Mouse (Mus musculus): ENCODE measurements at regions not wholly inside any gene's neighbourhood (a gene's known extent, or its start where the extent isn't known, plus 50 kb on each side); places are given as distances from the start of the nearest gene placed in this dataset.
A peak's percentile ranks its signal among the peaks of the same experiment; 100 is the strongest.

DNA sequence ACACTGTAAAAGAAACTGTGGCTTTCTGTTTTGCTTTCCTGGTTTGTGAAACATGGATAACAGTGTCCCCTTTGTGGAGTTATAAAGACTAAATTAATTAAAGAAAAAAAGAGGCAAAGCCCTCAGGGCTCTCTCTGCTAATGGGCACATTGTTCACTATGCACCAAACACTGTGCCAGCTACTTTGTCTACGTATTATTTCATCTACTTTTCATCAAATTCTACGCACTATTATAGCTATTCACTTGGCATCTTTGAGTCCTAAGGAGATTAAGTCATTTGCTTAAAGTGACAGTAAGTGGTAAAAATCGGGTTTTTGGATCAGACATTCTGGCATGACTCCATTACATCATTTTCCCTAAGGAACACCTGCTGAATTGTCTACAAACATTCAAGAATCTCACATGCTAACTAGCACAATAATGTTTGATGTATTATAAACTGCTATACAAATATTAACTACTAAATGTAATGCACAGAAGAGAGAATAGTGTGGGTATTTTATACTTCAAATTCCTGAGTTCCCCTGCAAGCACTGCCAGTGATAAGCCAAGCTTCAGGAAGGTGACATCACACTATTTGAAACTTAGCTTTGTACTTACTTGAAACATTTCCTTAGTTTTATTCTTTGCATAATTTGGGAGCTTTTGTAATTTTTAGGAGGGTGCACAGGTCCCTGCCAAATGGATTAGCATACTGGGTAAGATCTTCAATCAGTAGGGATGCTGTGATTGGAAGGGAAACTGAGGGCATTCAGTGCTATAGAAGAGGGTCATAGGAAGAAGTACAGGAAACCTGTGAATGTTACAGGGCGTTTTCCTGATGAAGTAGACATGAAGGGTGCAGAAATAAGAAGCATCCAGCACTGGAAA lies 504.7 kb upstream of the Sel1l start:
- Histone ChIP-seq H3K4me3 (no peak overlapping the region), H3K27ac (no peak overlapping the region)
- TF ChIP-seq CTCF (conservative IDR thresholded peaks at IDR 0.05) = no peak
- no peak for DNase-seq (ENCODE audit: low spot score in 2 of 2)

GRCm38 (mm10) chr12:92318241-92318640 lies 469.3 kb upstream of the Sel1l start:
- TF ChIP-seq CTCF (conservative IDR thresholded peaks at IDR 0.05) = no peak
- Histone ChIP-seq H3K27ac (no peak overlapping the region), H3K4me3 (no peak overlapping the region)
- no peak for DNase-seq (ENCODE audit: low spot score in 2 of 2)

- no peak overlapping the region for H3K4me3 ChIP-seq
- no peak overlapping the region for H3K27ac ChIP-seq
- no peak for TF ChIP-seq CTCF (conservative IDR thresholded peaks at IDR 0.05)
- no peak for DNase-seq (ENCODE audit: low spot score in 2 of 2)
These were observed 468.7 kb upstream of the Sel1l start for GRCm38 (mm10) chr12:92317609-92318008.

DNA sequence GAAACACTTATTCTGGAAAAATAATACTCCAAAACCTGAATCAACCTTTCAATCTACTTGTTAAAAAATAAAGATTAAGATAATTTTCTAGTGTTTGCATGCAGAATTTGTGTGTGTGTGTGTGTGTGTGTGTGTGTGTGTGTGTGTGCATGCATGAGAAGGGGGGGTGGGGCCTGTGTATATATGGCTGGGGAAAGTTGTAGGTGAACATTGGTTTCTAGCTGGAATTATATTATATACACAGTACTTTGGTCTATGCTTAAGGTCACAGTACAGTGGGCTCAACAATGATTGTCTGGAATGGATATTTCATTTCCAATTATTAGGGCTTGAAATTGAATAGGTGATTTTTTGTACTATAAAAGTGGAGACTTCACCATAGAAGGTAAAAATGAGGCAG lies 467.3 kb upstream of the Sel1l start:
- no peak overlapping the region for H3K4me3 ChIP-seq
- H3K27ac ChIP-seq = no peak overlapping the region
- no peak for DNase-seq (ENCODE audit: low spot score in 2 of 2)
- TF ChIP-seq CTCF (conservative IDR thresholded peaks at IDR 0.05) = no peak

DNA sequence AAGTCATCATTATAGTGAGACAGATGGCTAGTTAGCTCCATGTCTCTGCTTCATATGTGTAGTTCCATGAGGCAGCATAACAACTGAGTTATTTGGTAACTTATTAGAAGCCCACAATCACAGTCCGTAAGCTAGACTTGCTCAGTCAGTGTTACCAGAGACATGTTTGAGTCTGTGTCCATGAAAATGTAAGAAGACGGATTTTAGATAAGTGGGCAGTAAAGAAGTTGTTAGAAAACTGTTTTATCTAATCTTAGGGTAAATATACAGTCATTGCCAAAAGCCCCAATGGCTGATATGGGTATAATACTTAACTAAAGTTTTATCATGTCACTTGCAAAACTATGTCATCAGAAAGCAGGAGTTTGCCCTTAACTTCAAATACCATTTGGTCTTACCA lies 466.9 kb upstream of the Sel1l start:
- Histone ChIP-seq H3K27ac (no peak overlapping the region), H3K4me3 (no peak overlapping the region)
- DNase-seq (ENCODE audit: low spot score in 2 of 2) = no peak
- TF ChIP-seq CTCF (conservative IDR thresholded peaks at IDR 0.05) = no peak

DNA sequence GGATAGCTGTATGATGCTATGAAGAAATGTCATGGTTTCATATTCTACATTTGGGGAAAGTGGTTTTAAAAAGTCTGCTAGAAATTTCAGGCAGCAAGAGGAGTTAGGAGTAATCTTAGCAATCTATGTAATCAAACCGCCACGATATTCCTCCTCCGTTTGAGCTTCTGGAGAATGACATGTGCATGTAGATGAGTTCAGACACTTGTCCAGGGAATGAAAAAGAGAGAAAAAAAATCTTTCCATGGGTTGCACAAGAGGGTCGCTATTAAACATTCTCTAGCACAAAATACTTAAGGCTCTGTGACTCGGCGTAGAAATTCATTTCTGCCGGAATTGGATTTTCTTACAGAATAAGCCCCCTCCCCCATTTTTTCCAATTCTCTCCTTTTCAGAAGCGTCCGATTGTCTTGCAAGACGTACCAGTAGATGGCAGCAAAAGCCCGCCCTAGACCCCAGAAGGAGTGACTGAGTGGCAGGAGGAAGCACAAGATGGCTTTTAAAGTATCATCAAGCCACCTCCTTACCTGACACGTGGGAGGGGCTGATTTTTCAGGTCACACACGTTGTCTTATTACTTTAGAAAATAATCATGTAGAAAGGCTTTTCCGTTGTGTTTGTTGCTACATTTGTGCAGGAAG lies 454.1 kb upstream of the Sel1l start:
- peak; percentile 82 to 83 for DNase-seq (ENCODE audit: low spot score in 2 of 2)
- peak overlapping the region; percentile 27 for H3K4me3 ChIP-seq
- peak; percentile 87 for TF ChIP-seq CTCF (conservative IDR thresholded peaks at IDR 0.05)
- no peak overlapping the region for H3K27ac ChIP-seq

DNA sequence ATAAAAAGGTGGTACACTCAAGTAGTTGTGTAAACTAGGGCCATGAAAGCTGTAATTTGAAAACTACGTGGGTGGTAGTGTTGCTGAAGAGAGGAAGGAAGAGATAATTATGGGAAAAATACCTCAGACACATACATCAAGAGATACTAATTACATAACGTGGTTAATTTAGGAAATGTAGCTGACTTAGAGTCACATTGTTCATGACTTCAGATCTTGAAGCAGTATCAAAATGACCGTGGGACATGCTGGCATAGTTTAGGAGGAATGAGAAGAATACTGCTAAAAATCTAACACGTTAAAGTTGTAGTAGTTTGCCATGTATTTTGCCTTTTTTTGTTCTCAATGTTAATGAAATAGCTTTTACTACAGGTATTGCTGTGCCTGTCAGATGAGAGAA lies 445.9 kb upstream of the Sel1l start:
- DNase-seq (ENCODE audit: low spot score in 2 of 2) = no peak
- no peak overlapping the region for H3K27ac ChIP-seq
- no peak for TF ChIP-seq CTCF (conservative IDR thresholded peaks at IDR 0.05)
- H3K4me3 ChIP-seq = no peak overlapping the region

GRCm38 (mm10) chr12:92293341-92293720 lies 444.4 kb upstream of the Sel1l start:
- Histone ChIP-seq H3K4me3 (no peak overlapping the region), H3K27ac (no peak overlapping the region)
- DNase-seq (ENCODE audit: low spot score in 2 of 2) = no peak
- TF ChIP-seq CTCF (conservative IDR thresholded peaks at IDR 0.05) = no peak

DNA sequence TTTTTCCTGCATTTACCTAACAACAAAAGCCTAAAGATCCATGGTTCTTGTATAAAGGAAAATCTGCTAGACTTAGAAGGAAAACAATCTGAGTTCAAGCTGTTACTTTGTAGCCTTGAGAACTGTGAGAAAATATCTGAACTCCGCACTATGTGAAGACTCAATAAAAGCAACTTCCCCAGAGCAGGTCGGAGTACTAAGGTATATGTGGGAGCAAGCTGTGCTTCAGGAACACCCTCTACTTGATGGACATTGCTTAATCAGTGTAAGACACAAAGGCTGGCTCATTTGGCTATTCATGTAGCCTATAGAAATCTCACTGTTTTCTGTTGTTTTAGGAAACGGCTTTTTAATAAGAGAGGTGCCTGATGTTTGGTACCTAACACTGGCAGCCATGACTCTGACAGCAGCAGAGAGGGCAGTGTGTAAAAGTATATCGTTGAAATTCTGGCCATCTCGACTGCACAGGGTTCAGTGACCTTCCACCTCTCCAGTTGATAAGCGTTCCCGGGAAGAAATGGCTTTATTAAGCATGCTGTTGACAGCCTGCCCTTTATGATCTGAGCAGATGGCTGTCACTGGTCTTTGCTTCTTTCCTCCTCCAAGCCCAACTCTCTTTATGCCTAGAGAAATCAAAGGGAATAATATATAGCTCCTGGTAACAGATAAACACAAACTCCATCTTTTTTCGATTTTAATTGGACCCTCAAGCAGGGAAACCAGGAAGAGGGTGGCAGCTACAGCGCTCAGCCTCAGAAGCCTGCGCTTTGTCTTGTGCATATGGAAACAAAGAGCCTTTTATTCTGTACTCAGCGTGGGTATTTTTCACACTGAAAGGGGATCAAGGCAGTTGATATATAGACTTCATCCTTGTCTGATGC lies 443.7 kb upstream of the Sel1l start:
- no peak for TF ChIP-seq CTCF (conservative IDR thresholded peaks at IDR 0.05)
- H3K27ac ChIP-seq = no peak overlapping the region
- no peak overlapping the region for H3K4me3 ChIP-seq
- no peak for DNase-seq (ENCODE audit: low spot score in 2 of 2)

- no peak overlapping the region for H3K4me3 ChIP-seq
- DNase-seq (ENCODE audit: low spot score in 2 of 2) = no peak
- no peak for TF ChIP-seq CTCF (conservative IDR thresholded peaks at IDR 0.05)
- no peak overlapping the region for H3K27ac ChIP-seq
These were observed 442.5 kb upstream of the Sel1l start for GRCm38 (mm10) chr12:92291490-92291889.

GRCm38 (mm10) chr12:92285511-92285910 lies 436.6 kb upstream of the Sel1l start:
- no peak for DNase-seq (ENCODE audit: low spot score in 2 of 2)
- Histone ChIP-seq H3K27ac (no peak overlapping the region), H3K4me3 (no peak overlapping the region)
- TF ChIP-seq CTCF (conservative IDR thresholded peaks at IDR 0.05) = no peak

- no peak for DNase-seq (ENCODE audit: low spot score in 2 of 2)
- Histone ChIP-seq H3K4me3 (no peak overlapping the region), H3K27ac (no peak overlapping the region)
- TF ChIP-seq CTCF (conservative IDR thresholded peaks at IDR 0.05) = no peak
These were observed 431.5 kb upstream of the Sel1l start for GRCm38 (mm10) chr12:92280470-92280869.

DNA sequence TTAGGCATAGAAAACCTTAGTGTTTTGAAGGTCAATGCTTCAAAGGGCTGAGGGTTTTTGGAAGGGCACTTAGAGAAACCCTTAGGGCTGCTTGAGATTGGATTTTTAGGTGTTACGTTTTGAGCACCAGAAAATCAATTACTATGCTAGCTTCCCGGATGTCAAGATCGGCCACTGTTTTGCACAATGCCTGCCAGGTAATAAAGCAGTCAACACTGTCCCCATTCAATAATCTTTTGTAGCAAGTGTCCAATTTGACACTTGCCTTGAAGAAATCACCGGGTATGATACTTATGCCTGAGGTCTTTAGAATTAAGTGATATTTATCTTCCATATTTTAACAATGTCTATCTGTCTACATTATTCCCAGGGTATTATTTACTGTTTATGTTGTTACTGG lies 403.0 kb upstream of the Sel1l start:
- no peak overlapping the region for H3K4me3 ChIP-seq
- TF ChIP-seq CTCF (conservative IDR thresholded peaks at IDR 0.05) = no peak
- no peak for DNase-seq (ENCODE audit: low spot score in 2 of 2)
- H3K27ac ChIP-seq = no peak overlapping the region

Data from layer of hippocampus, adult 2 months (tissue).